Mouse (Mus musculus): Measurements from ENCODE around the gene A430089I19Rik.
"Not testable (repeated sequence)": the region's sequence is repeated elsewhere in the genome, so short reads cannot be mapped to it uniquely, and the experiment has no call there.

The A430089I19Rik gene

DNA sequence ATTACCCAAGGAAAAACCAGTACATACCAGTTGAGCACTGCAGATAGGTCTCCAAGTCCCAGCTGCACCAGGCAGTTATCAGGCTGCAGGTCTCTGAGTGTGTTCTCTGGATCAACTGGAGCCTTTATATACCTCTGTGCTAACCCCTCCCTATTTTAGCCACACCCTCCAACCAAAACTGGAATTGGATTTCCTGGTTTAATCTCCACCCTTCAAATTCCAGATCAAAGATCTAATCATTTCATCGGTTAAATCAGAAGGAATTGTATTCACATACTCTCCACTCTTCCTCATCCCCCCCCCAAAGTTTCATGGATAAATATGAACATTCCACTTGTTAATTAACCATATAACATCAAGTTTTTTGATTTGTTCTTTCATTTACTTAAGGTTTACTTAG, at the start of gene A430089I19Rik:
Gene A430089I19Rik, minus strand, starts transcription at position 101 of the 400 bp plus-strand sequence.
- not testable (repeated sequence) for DNase-seq

DNA sequence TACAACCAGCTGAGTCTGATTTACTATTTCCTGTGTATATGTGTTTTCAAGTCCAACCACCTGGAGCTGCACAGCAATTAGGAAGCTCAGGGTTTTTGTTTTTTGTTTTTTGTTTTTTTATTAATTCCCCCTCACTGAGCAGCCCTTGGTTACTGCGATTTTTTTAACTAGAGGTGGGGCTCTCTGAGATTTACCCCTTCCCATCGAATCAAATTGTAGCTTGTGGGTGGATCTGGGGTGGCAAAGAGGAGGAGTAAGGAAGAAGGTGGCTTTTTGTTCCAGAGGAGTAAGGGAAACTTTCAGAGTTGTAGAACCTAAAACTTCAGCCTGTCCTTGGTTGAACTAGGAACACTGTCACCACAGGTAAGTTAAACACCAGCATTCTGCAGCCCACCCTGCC, 32.9 kb upstream of the A430089I19Rik start, which contains the start of gene AA792892:
Gene AA792892, plus strand, starts transcription at position 301 of the 400 bp plus-strand sequence.
- DNase-seq, result not testable (repeated sequence)

DNA sequence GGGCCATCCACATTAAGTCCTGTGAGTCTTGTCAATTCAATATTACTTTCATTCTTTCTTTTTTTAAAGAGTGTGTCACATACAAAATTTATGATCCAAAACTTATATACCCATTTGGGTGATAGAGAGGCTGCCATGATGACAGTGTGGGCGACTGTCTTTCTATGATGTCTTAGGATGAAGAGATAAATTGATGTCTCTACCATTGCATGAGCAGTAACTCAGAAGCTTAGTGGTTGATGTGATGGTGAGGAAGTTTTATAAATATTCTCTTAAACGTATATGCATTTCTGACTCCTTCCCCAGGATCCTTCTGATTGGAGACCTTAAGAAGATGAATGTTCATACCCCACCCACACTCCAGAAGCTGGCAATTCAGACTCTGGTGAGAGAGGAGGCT, 7.5 kb upstream of the A430089I19Rik start, which contains the start of gene Gm6502:
Gene Gm6502, plus strand, starts transcription at position 301 of the 400 bp plus-strand sequence.
- not testable (repeated sequence) for DNase-seq
